Mouse (Mus musculus) liver, embryonic 14.5 days (tissue): Measurements from ENCODE around the gene Kcnh2. TPM values are rescaled to one million over a fixed set of nuclear protein-coding genes. Genes with fewer than 3 reads are reported as not detected.

ENCODE experiments used
- ATAC-seq: fragments of 200-750 bp; cut with Nextera tagmentation; 2 replicates; pipeline ENCODE4 v1.8.0; 2017; ENCODE audit warnings: moderate number of reproducible peaks, mild to moderate bottlenecking, moderate library complexity; ENCODE audit not compliant: insufficient read depth
- DNase-seq, 3 experiments: peaks; one replicate each; pipeline ENCODE4 v3.0.0-alpha.2; 2012 to 2013; ENCODE audit warnings: low read depth in 3 of 3, low spot score in 3 of 3
- H3K27ac ChIP-seq: fragments of 300-500 bp; sonication (generic); 2 replicates; pipeline ENCODE4 v1.5.1; 2014; ENCODE audit warnings: moderate library complexity, mild to moderate bottlenecking, control low read depth, inconsistent platforms
- H3K27me3 ChIP-seq: fragments of 300-500 bp; sonication (generic); 2 replicates; pipeline ENCODE4 v1.6.1; 2014; ENCODE audit warnings: mild to moderate bottlenecking, low read length, moderate library complexity; ENCODE audit not compliant: control insufficient read depth, insufficient read depth
- H3K36me3 ChIP-seq: fragments of 300-500 bp; sonication (generic); replicated peaks from 2 replicates; pipeline ENCODE4 v1.6.1; 2014; ENCODE audit warnings: low read depth; ENCODE audit not compliant: control insufficient read depth, insufficient read depth
- H3K4me1 ChIP-seq, 2 experiments: fragments of 200-500 bp in 1 of 2; fragments of 300-500 bp in 1 of 2; sonication (generic) in 1 of 2; replicated peaks; 2 replicates each; pipeline ENCODE4 v1.6.1; 2012 to 2014; ENCODE audit warnings: antibody characterized with exemption in 1 of 2, inconsistent platforms in 1 of 2, low read length in 1 of 2; ENCODE audit not compliant: control insufficient read depth in 2 of 2, insufficient read depth in 2 of 2
- H3K4me2 ChIP-seq: fragments of 300-500 bp; sonication (generic); 2 replicates; pipeline ENCODE4 v1.6.1; 2014; ENCODE audit warnings: low read depth, mild to moderate bottlenecking, control low read depth, moderate library complexity
- H3K4me3 ChIP-seq, 2 experiments: fragments of 200-500 bp in 1 of 2; fragments of 300-500 bp in 1 of 2; sonication (generic) in 1 of 2; 2 replicates each; pipeline ENCODE4 v1.5.1; 2012 to 2014; ENCODE audit warnings: low read depth in 2 of 2, low read length in 2 of 2, mild to moderate bottlenecking in 2 of 2, control low read depth in 1 of 2, inconsistent platforms in 1 of 2, moderate library complexity in 1 of 2; ENCODE audit not compliant: insufficient read depth in 1 of 2
- H3K9ac ChIP-seq: fragments of 300-500 bp; sonication (generic); replicated peaks from 2 replicates; pipeline ENCODE4 v1.6.1; 2014; ENCODE audit warnings: mild to moderate bottlenecking, control low read depth, moderate library complexity
- H3K9me3 ChIP-seq: fragments of 300-500 bp; sonication (generic); 2 replicates; pipeline ENCODE4 v1.6.1; 2016; ENCODE audit warnings: low read length, mixed read lengths; ENCODE audit not compliant: control insufficient read depth
- CTCF ChIP-seq: IDR thresholded peaks from 2 replicates; pipeline ENCODE4 v1.5.1; 2016; ENCODE audit warnings: antibody characterized with exemption, low read depth, control low read depth
- EP300 ChIP-seq: IDR thresholded peaks from 2 replicates; pipeline ENCODE4 v1.6.1; 2016; ENCODE audit warnings: antibody characterized with exemption, low read depth
- WGBS: fragments of 180-500 bp; shearing (Covaris S2); extraction: QIAGEN DNeasy Blood & Tissue Kit; methylation state at CpG from one replicate; pipeline ENCODE4 v1.1.7; 2014; ENCODE audit not compliant: insufficient replicate concordance; 5-methylcytosine and 5-hydroxymethylcytosine counted together
- polyA plus RNA-seq, 2 experiments: library from polyadenylated mRNA; depleted of rRNA in 1 of 2; stranded (reverse) in 1 of 2; unstranded in 1 of 2; fragments of >200 nt; fragmentation: Nextera tagmentation in 1 of 2; extraction: Ambion mirVana in 1 of 2; gene quantifications; 2 replicates each; pipeline versions ENCODE4 v1.2.1 to v1.2.3; 2012 to 2014

Gene Kcnh2
- polyA plus RNA-seq, 2 experiments: 0.05 to 0.44 TPM

DNA sequence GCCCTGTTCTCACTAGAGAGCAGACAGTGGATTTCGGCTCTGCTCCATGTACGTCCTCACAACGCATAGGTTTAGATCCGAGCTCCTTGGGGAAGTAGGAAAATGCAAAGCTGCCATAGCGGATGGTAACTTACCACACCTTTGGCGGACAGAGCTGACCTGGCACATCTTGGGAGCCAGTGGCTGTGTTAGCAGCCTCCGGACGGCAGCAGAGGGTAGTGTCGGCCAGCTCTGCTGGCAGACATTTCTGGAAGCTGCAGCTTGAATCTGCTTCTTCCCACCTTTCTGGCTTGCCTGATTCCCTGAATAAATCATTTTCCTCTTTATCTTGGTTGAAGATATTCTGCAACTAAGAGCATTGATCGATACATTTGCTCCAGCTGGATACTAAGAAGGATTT lies 73.2 kb downstream of the Kcnh2 start:
- WGBS: 72% methylated on average over 10 of the region's 10 CpGs
- Histone ChIP-seq H3K36me3 (no peaks in the 10 kb centered on the region), H3K9ac (no peak overlapping the region), H3K27me3 (no peaks in the 10 kb centered on the region), H3K4me1 (no peaks in the 10 kb centered on the region), H3K4me2 (no peak overlapping the region), H3K4me3 (no peak overlapping the region), H3K27ac (no peak overlapping the region), H3K9me3 (no peaks in the 10 kb centered on the region)
- DNase-seq (no peak), ATAC-seq (no peak)
- TF ChIP-seq CTCF: no peak
- TF ChIP-seq EP300: no peak

DNA sequence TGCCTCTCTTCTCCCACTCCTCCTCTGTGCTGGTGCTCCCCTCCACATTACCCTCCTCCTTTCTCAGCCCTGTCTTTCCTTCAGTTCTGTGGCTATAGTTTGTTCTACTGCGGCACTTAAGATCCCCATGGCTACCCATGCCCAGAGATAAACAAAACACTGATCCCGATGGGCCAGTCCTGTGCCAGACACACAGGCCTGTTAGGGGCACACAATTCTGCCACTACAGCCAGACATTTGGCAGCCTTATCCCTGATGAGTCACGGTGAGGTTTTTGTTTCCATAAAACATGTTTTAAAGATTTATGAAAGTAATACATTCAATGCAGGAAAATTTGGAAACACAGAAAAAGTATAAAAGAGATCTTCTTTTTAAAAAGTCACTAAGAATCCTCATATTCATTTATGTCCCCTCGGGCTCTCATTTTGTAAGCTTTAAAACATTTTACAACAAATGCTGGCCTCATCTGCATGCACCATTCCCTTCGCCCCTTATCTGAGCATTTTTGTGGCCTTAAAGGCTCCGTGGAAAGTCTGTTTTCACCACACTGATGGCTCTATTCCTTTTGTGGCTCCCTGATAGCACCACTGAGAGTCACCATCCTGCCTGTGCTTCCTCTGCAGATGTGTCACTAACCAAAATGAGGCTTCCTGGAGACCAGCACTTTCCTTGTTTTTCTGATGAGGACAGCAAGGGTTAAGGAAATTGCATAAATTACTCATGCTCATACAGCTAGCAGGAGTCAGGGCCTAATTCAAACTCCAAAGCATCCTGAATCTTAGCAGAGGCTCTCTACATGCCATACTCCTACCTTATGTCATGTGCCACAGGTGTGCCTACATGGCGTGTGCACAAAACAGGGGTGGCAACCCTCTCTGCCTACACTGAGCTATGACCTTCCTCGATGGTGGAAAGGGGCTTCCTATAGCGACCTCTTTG lies 77.5 kb downstream of the Kcnh2 start:
- Histone ChIP-seq H3K27ac (no peak overlapping the region), H3K36me3 (no peaks in the 10 kb centered on the region), H3K27me3 (no peaks in the 10 kb centered on the region), H3K4me2 (no peak overlapping the region), H3K4me1 (no peaks in the 10 kb centered on the region), H3K9ac (no peak overlapping the region), H3K4me3 (no peak overlapping the region), H3K9me3 (no peaks in the 10 kb centered on the region)
- DNase-seq (no peak), ATAC-seq (no peak)
- WGBS: 42% methylated on average over 9 of the region's 9 CpGs
- no peak for TF ChIP-seq CTCF
- no peak for TF ChIP-seq EP300

DNA sequence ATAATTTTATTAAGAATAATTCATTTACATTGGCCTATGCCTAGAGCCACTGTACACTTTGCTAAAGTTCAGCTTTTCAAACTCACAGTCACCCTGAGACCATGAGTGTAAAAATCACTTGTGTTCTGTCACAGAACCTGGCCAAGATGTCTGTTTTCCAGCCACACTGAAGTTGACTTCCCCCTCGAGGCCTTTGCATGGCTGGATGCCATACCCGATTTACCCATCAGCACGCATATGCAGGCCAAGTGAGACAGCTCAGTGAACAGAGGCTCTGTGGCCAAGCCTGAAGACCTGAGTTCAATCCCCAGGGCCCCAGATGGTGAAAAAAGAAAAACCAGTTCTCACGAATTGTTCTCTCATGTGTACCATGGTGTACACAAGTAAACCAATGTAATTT lies 80.5 kb downstream of the Kcnh2 start:
- TF ChIP-seq EP300: no peak
- no peak for TF ChIP-seq CTCF
- Histone ChIP-seq H3K27ac (no peak overlapping the region), H3K36me3 (no peaks in the 10 kb centered on the region), H3K4me1 (no peaks in the 10 kb centered on the region), H3K4me3 (no peak overlapping the region), H3K27me3 (no peaks in the 10 kb centered on the region), H3K4me2 (no peak overlapping the region), H3K9ac (no peak overlapping the region), H3K9me3 (no peaks in the 10 kb centered on the region)
- WGBS: 42% methylated on average over 4 of the region's 4 CpGs
- DNase-seq (no peak), ATAC-seq (no peak)

Other genes starting within 250 kb of the Kcnh2 start
- 2.8 and 3.6 TPM in 2 replicates for gene Nupl2, start 186.6 kb downstream of the Kcnh2 start, polyA plus RNA-seq (2012; rRNA removed)
- 6.5 TPM in 2 replicates for gene Nupl2, start 186.6 kb downstream of the Kcnh2 start, polyA plus RNA-seq (2014; fragmentation: Nextera tagmentation; extraction: Ambion mirVana)
- 1.3 and 1.4 TPM in 2 replicates for gene Nos3, start 13.2 kb upstream of the Kcnh2 start, polyA plus RNA-seq (2012; rRNA removed)
- 1.5 TPM in 2 replicates for gene Nos3, start 13.2 kb upstream of the Kcnh2 start, polyA plus RNA-seq (2014; fragmentation: Nextera tagmentation; extraction: Ambion mirVana)
- gene Atg9b, start 40.5 kb upstream of the Kcnh2 start, polyA plus RNA-seq (2012; rRNA removed): 0.42 and 0.57 TPM in 2 replicates
- 0.14 and 0.35 TPM in 2 replicates for gene Atg9b, start 40.5 kb upstream of the Kcnh2 start, polyA plus RNA-seq (2014; fragmentation: Nextera tagmentation; extraction: Ambion mirVana)
- 16.9 and 20.4 TPM in 2 replicates for gene Abcb8, start 42.1 kb upstream of the Kcnh2 start, polyA plus RNA-seq (2012; rRNA removed)
- gene Abcb8, start 42.1 kb upstream of the Kcnh2 start, polyA plus RNA-seq (2014; fragmentation: Nextera tagmentation; extraction: Ambion mirVana): 18.0 and 19.5 TPM in 2 replicates
- not detected in 2 replicates for gene Asic3, start 61.8 kb upstream of the Kcnh2 start, polyA plus RNA-seq (2012; rRNA removed)
- not detected in 2 replicates for gene Asic3, start 61.8 kb upstream of the Kcnh2 start, polyA plus RNA-seq (2014; fragmentation: Nextera tagmentation; extraction: Ambion mirVana)
- gene Cdk5, start 71.9 kb upstream of the Kcnh2 start, polyA plus RNA-seq (2012; rRNA removed): 9.9 and 10.3 TPM in 2 replicates
- gene Cdk5, start 71.9 kb upstream of the Kcnh2 start, polyA plus RNA-seq (2014; fragmentation: Nextera tagmentation; extraction: Ambion mirVana): 8.2 and 8.9 TPM in 2 replicates
- gene Slc4a2, start 72.2 kb upstream of the Kcnh2 start, polyA plus RNA-seq (2012; rRNA removed): 11.6 and 12.9 TPM in 2 replicates
- 5.6 and 6.0 TPM in 2 replicates for gene Slc4a2, start 72.2 kb upstream of the Kcnh2 start, polyA plus RNA-seq (2014; fragmentation: Nextera tagmentation; extraction: Ambion mirVana)
- gene Fastk, start 93.7 kb upstream of the Kcnh2 start, polyA plus RNA-seq (2012; rRNA removed): 59.9 and 82.4 TPM in 2 replicates
- 40.8 and 47.2 TPM in 2 replicates for gene Fastk, start 93.7 kb upstream of the Kcnh2 start, polyA plus RNA-seq (2014; fragmentation: Nextera tagmentation; extraction: Ambion mirVana)
- 5.3 and 7.6 TPM in 2 replicates for gene Tmub1, start 96.2 kb upstream of the Kcnh2 start, polyA plus RNA-seq (2012; rRNA removed)
- gene Tmub1, start 96.2 kb upstream of the Kcnh2 start, polyA plus RNA-seq (2014; fragmentation: Nextera tagmentation; extraction: Ambion mirVana): 4.0 and 6.5 TPM in 2 replicates
- 16.9 and 17.8 TPM in 2 replicates for gene Agap3, start 100.6 kb upstream of the Kcnh2 start, polyA plus RNA-seq (2012; rRNA removed)
- 6.6 and 10.1 TPM in 2 replicates for gene Agap3, start 100.6 kb upstream of the Kcnh2 start, polyA plus RNA-seq (2014; fragmentation: Nextera tagmentation; extraction: Ambion mirVana)
- not detected in 2 replicates for gene Gbx1, start 175.6 kb upstream of the Kcnh2 start, polyA plus RNA-seq (2012; rRNA removed)
- not detected in 2 replicates for gene Gbx1, start 175.6 kb upstream of the Kcnh2 start, polyA plus RNA-seq (2014; fragmentation: Nextera tagmentation; extraction: Ambion mirVana)
- 0.08 and 0.13 TPM in 2 replicates for gene Asb10, start 189.4 kb upstream of the Kcnh2 start, polyA plus RNA-seq (2012; rRNA removed)
- not detected in 2 replicates for gene Asb10, start 189.4 kb upstream of the Kcnh2 start, polyA plus RNA-seq (2014; fragmentation: Nextera tagmentation; extraction: Ambion mirVana)
- gene 4931409K22Rik, start 205.2 kb upstream of the Kcnh2 start, polyA plus RNA-seq (2012; rRNA removed): 0.03 TPM in 1 of 2 replicates, not detected in the other
- not detected in 2 replicates for gene 4931409K22Rik, start 205.2 kb upstream of the Kcnh2 start, polyA plus RNA-seq (2014; fragmentation: Nextera tagmentation; extraction: Ambion mirVana)
- gene Abcf2, start 225.9 kb upstream of the Kcnh2 start, polyA plus RNA-seq (2012; rRNA removed): 29.2 and 33.6 TPM in 2 replicates
- gene Abcf2, start 225.9 kb upstream of the Kcnh2 start, polyA plus RNA-seq (2014; fragmentation: Nextera tagmentation; extraction: Ambion mirVana): 50.9 and 53.5 TPM in 2 replicates
- 5.6 and 5.9 TPM in 2 replicates for gene Chpf2, start 235.1 kb upstream of the Kcnh2 start, polyA plus RNA-seq (2012; rRNA removed)
- gene Chpf2, start 235.1 kb upstream of the Kcnh2 start, polyA plus RNA-seq (2014; fragmentation: Nextera tagmentation; extraction: Ambion mirVana): 5.9 and 6.5 TPM in 2 replicates